Mouse (Mus musculus) fat pad, adult 2 months (tissue): Measurements from ENCODE around the gene 2610507B11Rik.

Experiments
- DNase-seq: peaks from one replicate; pipeline ENCODE4 v3.0.0-alpha.2; 2011; ENCODE audit warnings: low read depth, low spot score; ENCODE audit errors: extremely low read depth

2610507B11Rik gene

DNA sequence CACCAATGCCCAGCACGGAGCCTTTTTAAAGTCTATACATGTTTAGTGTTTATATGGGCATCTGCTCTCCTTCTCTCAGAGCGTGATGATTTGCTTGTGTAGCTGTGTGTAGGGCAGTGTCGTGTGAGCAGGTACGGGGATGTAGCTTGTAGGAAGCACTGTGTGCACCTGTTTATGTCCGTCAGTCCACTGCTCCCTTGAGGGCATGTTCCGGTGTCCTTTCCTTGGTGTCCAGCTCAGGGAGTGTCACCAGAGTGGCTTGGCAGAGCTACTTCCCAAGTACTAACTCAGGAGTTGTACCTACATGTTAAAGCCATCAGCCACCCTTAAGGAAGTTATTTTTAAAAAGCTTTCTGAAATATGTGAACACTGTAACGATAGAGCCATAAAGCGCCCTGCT is 75.5 kb downstream of the 2610507B11Rik start:
- no peak for DNase-seq
